Mouse (Mus musculus) lung, postnatal 0 days (tissue): Measurements from ENCODE around the gene Dglucy.

ENCODE experiments used
- CTCF ChIP-seq: IDR thresholded peaks from 2 replicates; pipeline ENCODE4 v1.5.1; 2016; ENCODE audit warnings: antibody characterized with exemption, mild to moderate bottlenecking
- EP300 ChIP-seq: IDR thresholded peaks from 2 replicates; pipeline ENCODE4 v1.6.1; 2016; ENCODE audit warnings: antibody characterized with exemption, mild to moderate bottlenecking, control low read depth

- TF ChIP-seq CTCF (no peak), EP300 (no peak)
Observed at GRCm38 (mm10) chr12:100886877-100887276, 108.0 kb downstream of the Dglucy start.
